Mouse (Mus musculus) stomach, embryonic 14.5 days (tissue): ENCODE measurements around the gene Prrc2c. TPM values are rescaled to one million over a fixed set of nuclear protein-coding genes. Genes with fewer than 3 reads are reported as not detected.
"Not testable (repeated sequence)": the region's sequence is repeated elsewhere in the genome, so short reads cannot be mapped to it uniquely, and the experiment has no call there.

Source experiments
- ATAC-seq: fragments of 200-750 bp; cut with Nextera tagmentation; 2 replicates; pipeline ENCODE4 v1.8.0; 2017; ENCODE audit warnings: low read depth, moderate TSS enrichment; ENCODE audit not compliant: insufficient number of reproducible peaks, insufficient read depth, low FRiP score
- H3K27ac ChIP-seq: fragments of 300-500 bp; sonication (generic); 2 replicates; pipeline ENCODE4 v1.5.1; 2014; ENCODE audit warnings: mild to moderate bottlenecking, low read length, moderate library complexity, mixed read lengths
- H3K27me3 ChIP-seq: fragments of 300-500 bp; sonication (generic); 2 replicates; pipeline ENCODE4 v1.6.1; 2014; ENCODE audit warnings: low read length, control low read depth, mixed read lengths; ENCODE audit not compliant: control insufficient read depth, insufficient read depth
- H3K36me3 ChIP-seq: fragments of 300-500 bp; sonication (generic); 2 replicates; pipeline ENCODE4 v1.6.1; 2014; ENCODE audit warnings: mild to moderate bottlenecking, control low read depth, low read length, moderate library complexity, mixed read lengths; ENCODE audit not compliant: control insufficient read depth, insufficient read depth
- H3K4me1 ChIP-seq: fragments of 300-500 bp; sonication (generic); 2 replicates; pipeline ENCODE4 v1.6.1; 2014; ENCODE audit warnings: low read length, control low read depth, mixed read lengths; ENCODE audit not compliant: control insufficient read depth, insufficient read depth
- H3K4me2 ChIP-seq: fragments of 300-500 bp; sonication (generic); replicated peaks from 2 replicates; pipeline ENCODE4 v1.6.1; 2014; ENCODE audit warnings: low read depth, low read length, control low read depth
- H3K4me3 ChIP-seq: fragments of 300-500 bp; sonication (generic); 2 replicates; pipeline ENCODE4 v1.5.1; 2014; ENCODE audit warnings: low read depth, low read length, control low read depth
- H3K9ac ChIP-seq: fragments of 300-500 bp; sonication (generic); replicated peaks from 2 replicates; pipeline ENCODE4 v1.6.1; 2014; ENCODE audit warnings: low read depth, mild to moderate bottlenecking, control low read depth, low read length, moderate library complexity, mixed read lengths
- H3K9me3 ChIP-seq: fragments of 300-500 bp; sonication (generic); 2 replicates; pipeline ENCODE4 v1.6.1; 2016; ENCODE audit warnings: low read depth, low read length, control low read depth; ENCODE audit not compliant: control insufficient read depth
- WGBS: fragments of 180-500 bp; shearing (Covaris S2); extraction: QIAGEN DNeasy Blood & Tissue Kit; methylation state at CpG from one replicate; pipeline ENCODE4 v1.1.7; 2014; 5-methylcytosine and 5-hydroxymethylcytosine counted together
- polyA plus RNA-seq: library from polyadenylated mRNA; unstranded; fragments of >200 nt; fragmentation: Nextera tagmentation; extraction: Ambion mirVana; gene quantifications from 2 replicates; pipeline ENCODE4 v1.2.1, GENCODE M21; 2014

Prrc2c gene
- polyA plus RNA-seq, 1 experiment from 2014 or later: 211 TPM

DNA sequence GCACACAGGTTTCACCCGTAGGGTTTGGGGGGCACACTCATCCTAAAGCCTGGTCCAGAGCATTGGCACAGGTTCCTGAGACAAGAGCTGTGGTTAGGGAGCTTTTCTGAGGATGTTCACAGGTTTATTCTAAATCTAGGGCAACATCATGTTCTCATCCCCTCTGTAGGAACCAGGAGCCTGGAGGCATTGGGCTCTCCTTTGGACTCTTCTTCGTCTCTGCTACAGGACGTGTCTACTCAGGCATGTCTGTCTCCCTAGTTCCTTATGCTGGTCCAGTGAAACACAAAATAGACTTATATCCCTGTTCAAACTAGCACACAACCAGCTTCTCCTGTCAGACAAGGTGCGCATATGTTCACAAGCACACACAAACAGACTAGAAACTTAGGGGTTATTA, 101.8 kb downstream of the Prrc2c start:
- 89% methylated on average over 4 of the region's 4 CpGs for WGBS
- Histone ChIP-seq H3K36me3 (no peaks in the 10 kb centered on the region), H3K9ac (no peak overlapping the region), H3K4me2 (no peak overlapping the region), H3K27ac (no peak overlapping the region), H3K27me3 (no peaks in the 10 kb centered on the region), H3K4me1 (0 out of 2 replicates have a peak, but pooled peaks cover 6% of the 10 kb centered on the region), H3K9me3 (no peaks in the 10 kb centered on the region), H3K4me3 (no peak overlapping the region)
- no peak for ATAC-seq

DNA sequence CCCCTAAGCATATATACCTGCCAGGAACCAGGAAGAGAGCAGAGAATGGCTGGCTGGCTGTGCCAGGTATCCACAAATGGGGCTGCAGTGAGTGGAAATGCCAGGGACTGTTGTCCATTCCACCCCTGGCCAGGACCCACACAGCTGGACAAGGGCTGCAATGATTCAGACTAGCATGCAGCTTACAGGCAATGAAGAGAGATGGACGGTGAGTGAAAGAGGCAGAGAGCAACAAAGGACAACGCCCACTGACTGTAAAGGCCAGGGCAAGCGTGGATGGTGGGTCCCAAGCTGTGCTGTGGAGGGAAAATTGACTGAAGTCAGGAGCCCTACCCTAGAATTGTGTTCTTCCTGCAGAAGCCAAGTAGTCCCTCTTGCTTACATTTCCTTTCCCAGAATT, 103.8 kb downstream of the Prrc2c start:
- Histone ChIP-seq H3K9me3 (no peaks in the 10 kb centered on the region; the same call in 1 of the 2 replicates), H3K27me3 (no peaks in the 10 kb centered on the region), H3K36me3 (no peaks in the 10 kb centered on the region), H3K27ac (no peak overlapping the region), H3K9ac (no peak overlapping the region), H3K4me2 (no peak overlapping the region), H3K4me3 (no peak overlapping the region), H3K4me1 (0 out of 2 replicates have a peak, but pooled peaks cover 6% of the 10 kb centered on the region)
- no peak for ATAC-seq
- 74% methylated on average over 3 of the region's 3 CpGs for WGBS

GRCm38 (mm10) chr1:162635291-162635931, 104.9 kb downstream of the Prrc2c start:
- not testable (repeated sequence) for H3K36me3 ChIP-seq, H3K27ac ChIP-seq, H3K9ac ChIP-seq, H3K4me3 ChIP-seq, H3K27me3 ChIP-seq, H3K4me2 ChIP-seq, ATAC-seq, H3K9me3 ChIP-seq, H3K4me1 ChIP-seq
- WGBS: 41% methylated on average over 1 of the region's 1 CpGs

- 97% methylated on average over 15 of the region's 15 CpGs for WGBS
- not testable (repeated sequence) for H3K27me3 ChIP-seq, H3K36me3 ChIP-seq, H3K4me3 ChIP-seq, H3K27ac ChIP-seq, ATAC-seq, H3K9ac ChIP-seq, H3K4me1 ChIP-seq, H3K4me2 ChIP-seq, H3K9me3 ChIP-seq
Measured at GRCm38 (mm10) chr1:162628326-162628725, 112.0 kb downstream of the Prrc2c start.

DNA sequence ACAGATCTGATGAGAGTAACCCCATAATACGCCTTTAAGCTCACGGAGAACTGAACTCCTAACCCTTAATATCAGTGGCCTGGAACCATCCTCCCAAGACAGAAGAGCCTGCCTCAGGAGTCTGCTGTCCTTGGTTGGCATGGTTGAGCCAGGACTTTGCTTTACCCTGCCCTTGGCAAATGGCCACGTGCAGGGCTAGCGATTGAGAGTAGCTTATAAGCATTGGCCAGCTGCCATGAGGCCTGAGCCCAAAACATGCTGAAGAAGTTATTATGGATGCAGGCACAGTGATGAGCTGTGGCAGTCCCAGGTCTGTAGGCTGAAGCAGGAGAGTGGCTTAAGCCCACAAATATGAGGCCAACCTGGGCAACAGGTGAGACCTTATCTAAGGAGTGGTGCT, 112.5 kb downstream of the Prrc2c start:
- not testable (repeated sequence) for H3K27me3 ChIP-seq, H3K36me3 ChIP-seq, H3K9ac ChIP-seq, H3K4me1 ChIP-seq, H3K4me3 ChIP-seq, ATAC-seq, H3K27ac ChIP-seq, H3K4me2 ChIP-seq, H3K9me3 ChIP-seq
- 87% methylated on average over 4 of the region's 4 CpGs for WGBS

DNA sequence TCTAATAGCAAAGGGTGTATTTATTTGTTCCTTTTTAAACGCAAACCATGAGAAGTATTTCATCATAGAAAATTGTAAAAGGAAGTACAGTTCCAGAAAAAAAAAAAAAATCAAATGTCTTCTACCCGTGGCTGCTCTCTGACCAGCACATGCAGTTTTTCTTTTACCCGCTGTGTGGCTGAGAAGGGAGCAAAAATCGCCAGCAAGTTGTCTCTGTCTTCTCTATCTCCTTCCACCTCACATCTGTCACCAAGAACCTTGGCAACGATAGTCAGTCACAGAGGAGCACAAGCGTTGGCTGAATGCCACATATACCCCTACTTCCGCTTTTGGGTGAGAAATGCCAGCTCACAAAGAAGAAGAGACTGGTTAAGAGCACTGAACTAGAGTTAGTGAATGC, 115.1 kb downstream of the Prrc2c start:
- 61% methylated on average over 7 of the region's 7 CpGs for WGBS
- ATAC-seq: no peak

DNA sequence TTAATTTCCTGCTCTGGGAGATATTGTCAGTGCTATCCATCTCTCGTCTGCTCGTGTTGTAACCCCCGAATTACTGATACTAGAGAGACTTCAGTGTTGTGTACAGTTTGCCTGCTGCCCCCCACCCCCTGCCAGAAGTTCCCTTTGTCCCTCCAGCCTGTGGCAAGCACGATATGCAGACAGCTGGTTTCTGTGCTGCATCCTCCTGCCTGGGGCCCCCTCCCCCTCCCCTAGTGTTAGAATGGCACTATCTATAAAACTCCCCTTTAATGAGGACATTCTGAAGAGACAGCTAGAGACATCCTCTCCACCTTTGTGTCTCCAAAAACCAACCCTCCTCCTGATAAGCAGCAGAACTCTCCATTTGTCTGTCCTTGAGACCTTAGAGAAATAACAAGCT, 116.5 kb downstream of the Prrc2c start:
- Histone ChIP-seq H3K27me3 (no peaks in the 10 kb centered on the region), H3K4me3 (no peak overlapping the region), H3K27ac (no peak overlapping the region), H3K36me3 (no peaks in the 10 kb centered on the region), H3K9me3 (no peaks in the 10 kb centered on the region), H3K4me2 (no peak overlapping the region), H3K4me1 (no peaks in the 10 kb centered on the region), H3K9ac (no peak overlapping the region)
- WGBS: 31% methylated on average over 4 of the region's 4 CpGs
- no peak for ATAC-seq

More for the DNA sequence above, 115.1 kb downstream of the Prrc2c start:
- Histone ChIP-seq H3K27me3 (no peaks in the 10 kb centered on the region), H3K4me3 (no peak overlapping the region), H3K9ac (no peak overlapping the region), H3K4me1 (no peaks in the 10 kb centered on the region), H3K36me3 (no peaks in the 10 kb centered on the region), H3K4me2 (no peak overlapping the region), H3K9me3 (no peaks in the 10 kb centered on the region), H3K27ac (no peak overlapping the region)
